Mouse (Mus musculus): ENCODE results near the gene Rnf114.

Gene Rnf114

DNA sequence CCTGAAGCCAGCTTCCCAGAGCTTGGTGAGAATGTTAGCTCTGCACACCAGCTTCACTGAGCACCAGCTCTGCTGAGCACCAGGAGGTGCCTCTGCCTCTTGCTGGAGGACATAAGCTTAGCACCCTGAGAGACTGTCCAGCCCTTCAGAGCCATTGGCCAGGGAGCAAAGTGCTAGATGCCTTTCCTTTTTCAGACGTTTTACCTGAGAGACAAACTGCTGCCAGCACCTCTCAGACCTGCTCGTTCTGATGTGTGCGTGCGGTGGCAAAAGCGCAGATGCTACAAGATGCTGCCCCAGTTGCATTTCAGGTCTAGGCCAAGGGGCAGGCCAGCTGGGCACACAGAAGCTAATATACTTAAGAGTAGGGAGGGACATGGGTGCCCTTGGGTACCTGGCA, 16.8 kb upstream of the Rnf114 start:
- DNase-seq: no peak

DNA sequence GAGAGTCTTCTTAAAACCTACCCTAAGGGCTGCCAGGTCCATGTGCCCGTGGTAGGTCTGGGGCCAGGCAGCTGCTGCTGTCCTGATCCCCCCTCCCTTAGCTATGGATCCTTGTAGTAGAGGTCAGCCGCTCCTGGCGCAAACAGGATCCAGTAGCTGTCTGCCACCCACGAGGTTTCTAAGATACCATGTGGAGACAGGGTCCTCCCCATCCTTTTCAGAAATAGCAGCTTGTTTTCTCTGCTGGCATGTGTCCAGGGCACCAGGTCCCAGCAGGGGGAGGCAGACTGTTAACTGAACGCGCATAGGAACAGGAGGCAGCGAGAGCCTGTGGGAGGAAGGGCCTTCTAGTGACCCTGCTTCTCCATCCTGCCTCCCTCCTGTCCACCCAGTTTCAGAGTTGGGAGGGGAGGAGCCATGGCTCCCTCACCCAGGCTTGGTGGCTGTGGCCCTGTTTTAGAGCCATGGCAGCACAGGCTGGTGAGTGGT, 16.2 kb upstream of the Rnf114 start:
- peak; percentile 66 for DNase-seq

DNA sequence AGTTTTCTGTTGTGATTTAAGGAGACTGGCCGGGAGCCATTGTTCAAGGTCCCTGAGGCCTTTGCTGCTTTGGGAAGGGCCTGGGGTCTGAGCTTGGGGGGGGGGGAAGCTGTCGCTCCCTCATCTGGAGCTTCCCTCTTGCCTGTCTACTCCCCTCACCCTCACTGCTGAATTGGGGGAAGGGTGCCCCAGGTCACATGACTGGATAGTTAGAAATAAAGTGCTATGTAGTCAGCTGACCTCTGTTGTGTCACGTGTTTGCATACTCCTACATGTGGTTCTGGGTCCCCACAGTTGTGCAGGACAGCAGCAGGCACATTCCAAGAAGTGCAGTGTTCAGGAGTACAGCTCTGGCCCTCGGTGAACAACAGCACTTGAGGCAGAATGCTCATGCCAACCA, 15.7 kb upstream of the Rnf114 start:
- no peak for DNase-seq

DNA sequence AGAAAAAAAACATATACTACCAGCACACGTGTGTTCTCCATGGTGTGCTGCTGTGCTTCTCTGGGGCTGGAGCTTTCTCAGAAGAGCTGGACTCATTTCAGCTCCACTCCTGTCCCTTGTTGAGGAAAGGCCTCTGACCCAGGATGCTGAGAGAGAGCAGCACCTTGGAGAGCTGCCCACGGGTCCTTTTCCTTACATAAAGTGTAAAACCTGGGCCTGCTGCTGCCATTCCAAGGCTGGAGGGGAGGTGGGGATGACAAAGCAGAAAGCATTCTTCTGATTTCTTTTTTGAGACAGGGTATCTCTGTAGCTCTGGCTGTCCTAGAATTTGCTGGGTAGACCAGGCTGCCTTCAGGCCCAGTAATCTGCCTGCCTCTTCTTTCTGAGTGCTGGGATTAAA, 14.3 kb upstream of the Rnf114 start:
- DNase-seq: no peak

DNA sequence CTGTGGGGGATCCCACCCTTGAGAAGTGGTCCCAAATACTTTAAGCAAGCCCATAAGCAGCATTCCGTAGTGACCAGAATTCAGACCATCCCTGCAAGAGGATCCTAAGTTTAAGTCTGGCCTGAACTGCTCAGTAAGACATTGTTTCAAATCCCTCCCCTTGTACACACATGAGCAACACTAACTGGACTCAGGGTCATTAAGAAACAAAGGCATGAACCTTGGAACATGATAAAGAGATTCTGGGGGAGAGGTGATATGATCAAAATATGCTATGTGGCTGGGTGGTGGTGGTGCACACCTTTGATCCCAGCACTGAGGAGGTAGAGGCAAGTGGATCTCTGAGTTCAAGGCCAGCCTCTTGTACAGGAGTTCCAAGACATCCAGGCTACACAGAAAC, 12.9 kb upstream of the Rnf114 start:
- DNase-seq: no peak

DNA sequence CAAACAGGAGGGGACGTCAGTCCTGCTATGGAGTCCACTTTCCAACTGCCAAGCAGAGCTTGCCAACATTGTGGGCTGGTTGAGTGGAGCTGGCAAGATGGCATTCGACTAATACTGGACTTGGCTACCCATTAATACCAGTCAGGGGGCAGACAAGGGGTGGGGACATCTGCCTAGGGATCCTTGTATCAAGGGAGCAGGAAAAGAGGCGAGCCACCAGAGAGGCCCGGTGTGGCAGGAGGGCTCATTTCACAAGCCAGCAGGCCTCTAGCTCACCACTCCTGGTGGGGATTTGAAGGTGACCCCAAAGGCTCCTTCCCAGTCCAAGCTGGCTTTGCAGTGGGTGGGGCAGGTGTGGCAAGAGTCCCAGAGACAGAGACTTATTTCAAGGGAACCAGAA, 9.8 kb upstream of the Rnf114 start:
- DNase-seq: no peak

DNA sequence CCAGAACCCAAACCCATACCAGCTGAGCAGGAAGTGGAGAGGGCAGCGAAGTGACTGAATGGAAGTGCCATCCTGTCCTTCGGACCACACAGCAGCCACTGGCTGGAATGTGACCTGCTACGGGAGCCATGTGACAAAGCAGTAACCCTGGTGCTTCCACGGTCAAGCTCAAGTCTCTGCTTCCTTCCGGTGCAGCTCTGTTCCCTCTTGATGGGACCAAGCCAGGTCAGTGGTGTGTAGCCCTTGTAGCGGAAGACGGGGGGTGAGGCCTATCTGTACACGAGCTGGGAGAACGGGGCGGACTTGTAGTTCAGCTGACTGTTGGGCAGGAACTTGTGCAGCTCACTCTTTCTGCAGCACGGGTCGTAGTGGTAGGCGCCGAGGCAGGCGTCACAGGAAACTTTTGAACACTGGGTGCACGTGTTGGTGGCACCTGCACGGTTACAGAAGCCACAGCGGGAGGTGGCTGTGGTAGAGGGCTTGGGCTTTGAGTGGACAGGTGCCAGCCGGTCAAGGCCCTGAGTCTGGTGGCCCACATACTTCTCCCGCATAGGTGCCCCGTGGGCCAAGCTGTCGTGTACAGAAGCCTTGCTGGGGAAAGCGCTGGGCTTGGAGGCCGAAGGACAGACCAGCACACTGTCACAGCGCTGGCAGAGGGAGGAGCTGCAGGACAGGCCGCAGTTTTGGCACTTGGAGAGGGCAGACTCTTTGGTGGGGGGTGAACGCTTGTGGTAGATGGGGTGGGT, 9.2 kb upstream of the Rnf114 start:
- no peak for DNase-seq

DNA sequence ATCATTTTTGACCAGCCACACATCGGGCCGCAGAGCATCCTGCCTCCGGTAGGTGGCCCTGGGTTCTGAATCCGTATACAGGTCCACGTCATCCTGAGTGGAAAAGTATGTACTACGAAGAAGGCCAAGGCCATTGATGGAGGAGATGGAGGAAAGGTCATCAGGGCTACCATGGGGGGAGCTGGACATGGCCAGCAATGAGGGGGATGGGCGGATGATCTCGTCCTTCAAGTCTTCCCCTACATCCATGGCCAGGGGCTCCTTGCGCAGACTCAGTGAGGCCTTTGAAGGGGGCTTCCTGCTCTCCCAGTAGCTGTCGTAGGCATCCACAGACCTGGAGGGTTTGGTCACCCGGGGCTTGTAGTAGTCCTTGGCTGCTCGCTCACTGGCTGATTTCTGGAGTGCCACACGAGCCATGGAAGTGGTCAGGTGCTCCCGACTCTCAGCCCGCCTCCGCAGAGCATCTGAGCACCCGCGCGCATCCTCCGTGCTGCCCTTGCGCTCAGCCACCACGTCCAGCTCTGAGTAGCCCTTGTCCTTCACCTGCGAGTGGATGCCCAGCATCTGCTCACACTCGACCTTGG, 8.5 kb upstream of the Rnf114 start:
- no peak for DNase-seq

DNA sequence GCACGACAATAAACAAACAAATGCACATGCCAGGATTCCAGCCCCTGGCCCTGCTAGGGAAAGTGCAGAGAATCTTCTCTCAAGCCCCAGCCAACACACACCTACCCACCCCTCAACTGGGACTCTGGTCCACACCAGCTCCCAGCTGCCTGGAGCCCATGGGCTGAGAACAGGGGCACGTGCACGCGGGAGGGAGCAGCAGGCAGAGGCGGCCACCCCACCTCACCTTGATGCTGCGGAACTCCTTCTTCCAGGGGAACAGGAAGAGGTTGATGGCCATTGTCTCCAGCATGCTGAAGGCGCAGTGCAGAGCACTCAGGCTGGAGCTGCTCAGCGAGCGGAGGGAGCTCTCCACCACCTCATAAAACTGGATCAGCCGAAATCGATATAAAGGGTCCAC, 7.5 kb upstream of the Rnf114 start:
- no peak for DNase-seq

DNA sequence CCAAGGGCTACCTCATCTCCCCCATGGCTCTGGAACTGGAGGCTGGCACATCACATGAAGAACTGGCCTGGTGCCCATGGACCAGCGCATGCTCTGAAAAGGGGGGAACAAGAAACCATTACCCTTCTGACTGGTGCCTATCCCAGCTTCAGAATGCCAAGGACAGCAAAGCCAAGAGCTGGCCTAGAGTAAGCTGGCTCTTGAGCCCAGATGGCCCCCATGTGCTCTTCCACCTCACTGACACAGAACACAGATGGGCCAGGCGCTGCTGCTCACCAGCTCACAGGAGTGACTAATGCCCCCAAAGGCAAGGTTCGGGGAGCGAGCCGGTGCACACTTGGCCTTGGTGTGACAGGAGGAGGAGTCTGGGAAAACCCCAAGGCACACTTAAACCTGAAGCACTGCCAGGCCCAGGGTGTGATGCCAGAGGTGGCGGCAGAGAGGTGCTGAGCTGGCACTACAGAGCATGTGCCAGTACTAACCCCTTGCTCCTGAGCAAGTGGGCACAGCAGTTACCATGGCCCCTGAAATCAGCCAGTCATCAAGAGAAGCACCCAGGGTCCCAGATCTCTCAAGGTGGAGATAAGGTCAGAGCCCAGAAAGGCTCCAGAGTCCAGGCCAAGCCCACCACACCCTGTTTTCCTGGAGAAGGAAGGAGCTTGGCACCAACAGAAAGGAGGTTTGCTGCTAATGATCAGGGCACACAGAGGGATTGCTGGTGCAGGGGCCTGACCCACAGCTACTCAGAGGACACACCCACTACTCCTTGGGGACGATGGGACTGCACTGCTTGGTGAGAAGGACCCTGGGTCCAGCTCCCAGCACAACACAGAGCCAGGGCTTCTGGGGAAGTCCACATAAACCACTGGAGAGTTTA, 6.7 kb upstream of the Rnf114 start:
- DNase-seq: no peak

DNA sequence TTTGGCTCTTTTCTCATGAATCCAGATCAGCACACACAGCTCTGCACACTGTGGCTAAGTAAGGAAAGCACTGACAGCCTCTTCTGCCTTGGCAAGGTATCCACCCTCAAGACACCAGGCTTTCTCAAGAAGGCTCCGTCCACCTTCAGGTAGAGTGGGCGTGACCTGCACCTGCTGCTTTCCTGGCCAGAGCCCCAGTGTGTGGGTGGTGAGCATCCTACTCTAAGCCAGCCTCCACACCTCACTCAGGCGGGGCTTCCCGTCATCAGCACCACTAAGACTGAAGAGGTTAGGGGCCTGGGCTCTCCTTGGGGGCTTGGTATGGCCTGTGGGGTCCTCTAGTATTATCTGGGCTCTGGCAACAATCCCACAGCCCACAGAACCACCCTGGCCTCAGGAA, 5.9 kb upstream of the Rnf114 start:
- no peak for DNase-seq

DNA sequence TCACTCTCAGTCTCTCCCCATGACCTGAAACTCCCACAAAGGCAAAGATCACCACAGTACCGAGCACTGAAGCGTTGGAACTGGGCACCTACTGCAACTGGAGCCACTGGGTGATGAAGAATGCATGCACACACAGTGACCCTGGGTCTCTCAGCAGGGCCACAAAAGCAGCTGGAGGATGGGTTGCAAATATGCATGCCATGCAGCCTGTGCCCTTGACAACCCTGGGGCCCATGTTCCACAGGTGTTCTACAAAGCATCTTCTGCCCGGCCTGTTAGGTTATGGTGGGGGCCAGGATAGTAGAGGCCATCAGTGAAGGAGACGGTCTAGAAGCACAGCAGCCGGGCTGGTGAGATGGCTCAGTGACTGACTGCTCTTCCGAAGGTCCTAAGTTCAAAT, 4.9 kb upstream of the Rnf114 start:
- DNase-seq: no peak

DNA sequence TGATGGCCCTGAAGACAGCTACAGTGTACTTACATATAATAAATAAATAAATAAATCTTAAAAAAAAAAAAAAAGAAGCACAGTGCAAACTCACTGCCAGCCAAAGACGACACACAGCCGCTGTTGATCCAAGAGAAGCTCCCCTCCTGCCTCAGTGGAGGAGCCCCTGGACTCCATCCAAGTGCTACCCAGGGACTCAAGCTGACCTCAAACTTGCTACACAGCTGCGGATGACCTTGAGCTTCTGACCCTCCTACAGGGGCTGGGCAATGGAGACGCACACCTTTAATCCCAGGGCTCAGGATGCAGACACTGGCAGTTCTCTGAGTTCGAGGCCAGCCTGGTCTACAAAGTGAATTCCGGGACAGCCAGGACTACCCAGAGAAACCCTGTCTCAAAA, 4.5 kb upstream of the Rnf114 start:
- DNase-seq: no peak

DNA sequence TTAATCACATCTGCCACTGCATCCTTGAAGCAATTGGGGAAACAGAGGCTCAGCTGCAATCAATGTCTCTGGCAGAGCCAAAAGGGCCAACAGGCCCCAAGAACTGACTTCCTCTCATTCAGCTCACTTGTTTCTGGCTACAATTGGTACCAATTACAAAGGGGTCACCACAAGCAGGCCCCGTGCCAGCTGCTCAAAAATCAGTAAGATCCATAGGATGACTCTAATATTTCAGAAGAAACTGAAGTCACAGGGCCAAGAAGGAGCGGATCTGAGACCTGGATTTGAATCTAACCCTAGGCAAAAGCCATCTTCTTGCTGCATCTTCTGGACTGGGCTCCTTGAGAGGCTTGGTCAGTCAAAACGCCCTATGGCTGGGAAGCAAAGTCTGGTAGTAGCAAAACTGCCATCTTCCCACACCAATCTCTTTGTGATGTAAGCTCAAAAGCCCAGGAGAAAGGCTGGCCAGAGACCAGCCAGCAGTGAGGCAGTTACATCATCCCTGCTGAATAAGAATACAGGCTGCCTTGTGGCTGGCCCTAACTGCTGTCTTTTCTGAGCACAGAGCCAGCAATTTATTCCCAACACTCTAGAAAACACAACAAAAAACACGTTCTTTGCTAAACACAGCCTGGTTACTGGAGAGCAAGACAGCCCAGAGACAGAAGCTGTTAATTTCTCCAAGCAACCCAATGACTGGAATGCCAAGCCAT, 1.5 kb upstream of the Rnf114 start:
- peak; percentile 67 for DNase-seq

DNA sequence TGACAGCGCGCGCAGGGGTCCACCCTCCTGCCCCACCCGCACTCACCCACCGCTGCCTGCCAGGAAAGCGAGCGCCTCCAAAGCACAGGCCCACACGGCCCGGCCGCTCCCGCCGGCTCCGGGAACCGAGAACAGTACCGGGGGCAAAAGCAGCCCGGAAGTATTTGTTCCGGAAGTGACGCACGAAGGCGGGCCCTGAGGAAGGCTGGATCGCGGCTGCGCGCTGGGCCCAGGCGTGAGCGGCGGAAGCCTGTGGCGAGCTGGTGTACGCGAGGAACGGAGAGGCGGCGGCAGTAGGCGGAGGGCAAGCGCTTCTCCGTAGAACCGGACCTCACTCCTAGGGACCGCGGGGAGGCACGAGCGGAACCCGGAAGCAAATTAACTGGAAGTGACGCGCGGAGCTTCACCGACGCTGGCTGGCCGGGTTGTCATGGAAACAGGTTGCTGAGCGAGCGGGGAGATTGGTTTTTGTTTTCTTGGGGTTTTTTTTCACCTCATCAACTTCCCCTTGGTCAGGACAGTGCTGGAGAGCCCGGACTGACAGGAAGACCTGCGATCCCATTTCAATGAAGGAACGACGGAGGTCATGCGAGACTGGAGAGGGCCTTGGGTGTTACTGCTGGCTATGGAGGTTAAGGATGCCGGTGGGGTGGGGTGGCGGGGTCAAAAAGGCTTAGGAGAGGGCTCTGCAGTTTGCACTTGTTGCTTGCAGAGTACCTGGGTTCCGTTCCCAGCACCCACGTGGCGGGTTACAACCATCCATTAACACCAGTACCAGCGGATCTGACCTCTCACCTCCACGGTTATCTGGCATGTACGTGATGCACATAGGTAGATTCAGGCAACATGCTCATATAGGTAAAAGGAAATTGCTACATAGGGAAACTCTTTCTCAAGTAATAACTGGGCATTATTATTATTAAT, 530 bp downstream of the Rnf114 start, which contains the start of gene Spata2:
Gene Spata2, minus strand, starts transcription at position 175 of the 924 bp plus-strand sequence.
- peak; percentile 95 for DNase-seq

DNA sequence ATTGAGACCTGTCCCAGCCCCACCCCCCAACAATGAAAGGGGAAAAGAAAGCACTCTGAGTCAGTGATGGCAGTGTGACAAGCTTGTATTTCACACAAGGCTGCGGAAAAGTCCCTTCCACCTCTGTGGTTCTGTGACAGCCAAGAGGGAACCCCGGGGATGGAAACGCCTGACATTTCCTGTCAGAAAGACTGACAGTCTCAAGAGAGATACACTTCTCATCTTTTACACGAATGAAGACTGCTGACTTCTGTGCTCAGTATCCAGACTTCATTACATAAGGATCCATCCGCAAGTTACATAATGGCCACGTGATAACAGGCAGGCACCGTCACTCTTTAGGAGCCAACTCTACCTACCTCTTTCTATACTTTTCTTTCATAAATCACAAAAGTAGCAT, 4.0 kb downstream of the Rnf114 start:
- peak; percentile 75 for DNase-seq

DNA sequence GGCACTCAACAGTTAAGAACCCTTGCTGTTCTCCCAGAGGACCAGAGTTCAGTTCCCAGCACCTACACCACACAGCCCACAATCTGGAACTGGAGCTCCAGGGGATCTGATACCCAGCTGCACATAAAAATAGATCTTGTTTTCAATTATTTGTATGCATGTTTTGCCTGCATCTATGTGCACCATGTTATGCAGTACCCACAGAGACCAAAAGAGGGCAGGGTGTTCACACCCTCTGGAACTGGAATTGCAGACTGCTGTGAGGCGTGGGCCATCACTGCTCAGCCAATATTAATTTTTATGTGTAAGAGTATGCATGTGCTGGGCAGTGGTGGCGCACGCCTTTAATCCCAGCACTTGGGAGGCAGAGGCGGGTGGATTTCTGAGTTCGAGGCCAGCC, 4.8 kb downstream of the Rnf114 start:
- DNase-seq: no peak

DNA sequence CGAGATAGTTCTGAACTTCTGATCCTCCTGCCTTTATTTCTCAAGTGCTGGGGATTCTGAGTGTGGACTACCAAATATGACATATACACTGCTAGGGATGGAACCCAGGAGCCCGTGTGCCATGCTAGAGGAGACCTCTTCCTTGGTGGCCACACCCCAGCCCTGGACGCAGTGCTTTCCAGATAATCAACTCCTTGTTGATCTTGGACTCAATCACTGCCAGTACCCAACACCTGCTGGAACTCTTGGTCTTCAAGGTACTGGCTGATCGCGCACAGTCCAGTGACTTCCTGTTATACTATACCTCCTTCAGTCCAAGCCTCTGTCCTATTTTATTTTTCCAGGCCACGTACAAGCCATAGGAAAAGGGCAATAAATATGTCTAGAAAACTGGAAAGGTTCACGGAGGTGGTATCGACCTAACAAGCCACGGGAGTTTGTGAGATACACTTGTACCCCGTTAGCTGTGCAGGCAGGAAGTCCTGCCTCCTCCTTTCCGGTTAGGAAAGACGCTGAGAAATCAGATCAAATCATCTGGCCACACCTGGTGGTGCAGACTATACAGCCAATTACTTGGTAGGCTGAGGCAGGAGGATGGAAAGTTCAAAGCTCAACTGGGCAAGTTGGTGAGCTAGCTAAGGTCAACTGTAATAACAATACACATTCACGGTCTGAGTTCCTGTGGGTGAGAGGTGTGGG, 10.3 kb downstream of the Rnf114 start:
- DNase-seq: no peak

DNA sequence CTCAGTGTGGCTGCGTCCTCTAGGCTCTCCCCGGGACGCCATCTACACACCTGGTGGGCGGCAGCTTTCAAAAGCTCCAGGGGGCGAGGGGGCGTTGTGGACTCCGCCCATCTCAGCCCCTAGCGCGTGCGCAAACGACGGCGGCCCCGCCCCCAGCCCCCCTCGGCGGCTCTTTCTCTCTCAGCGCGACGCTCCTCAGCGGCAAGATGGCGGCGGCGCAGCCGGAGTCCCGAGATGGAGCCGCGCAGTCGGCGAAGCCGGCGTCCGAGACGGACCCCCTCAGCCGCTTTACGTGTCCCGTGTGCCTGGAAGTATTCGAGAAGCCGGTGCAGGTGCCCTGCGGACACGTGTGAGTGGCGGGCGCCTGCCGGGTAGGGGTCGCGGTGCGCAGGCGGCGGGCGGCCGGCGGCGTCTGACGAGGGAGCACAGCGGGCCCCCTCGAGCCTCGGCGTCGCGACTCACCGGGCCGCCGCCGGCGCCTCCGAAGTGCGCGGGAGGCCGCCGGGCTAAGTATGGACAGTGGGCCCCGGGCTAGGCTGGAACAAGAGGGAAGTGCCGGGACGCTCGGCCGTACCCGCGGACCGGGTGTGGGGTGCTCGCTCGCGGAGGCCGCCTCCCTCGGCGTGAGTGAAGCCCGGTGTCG, 10.9 kb downstream of the Rnf114 start:
- DNase-seq: peak; percentile 90

DNA sequence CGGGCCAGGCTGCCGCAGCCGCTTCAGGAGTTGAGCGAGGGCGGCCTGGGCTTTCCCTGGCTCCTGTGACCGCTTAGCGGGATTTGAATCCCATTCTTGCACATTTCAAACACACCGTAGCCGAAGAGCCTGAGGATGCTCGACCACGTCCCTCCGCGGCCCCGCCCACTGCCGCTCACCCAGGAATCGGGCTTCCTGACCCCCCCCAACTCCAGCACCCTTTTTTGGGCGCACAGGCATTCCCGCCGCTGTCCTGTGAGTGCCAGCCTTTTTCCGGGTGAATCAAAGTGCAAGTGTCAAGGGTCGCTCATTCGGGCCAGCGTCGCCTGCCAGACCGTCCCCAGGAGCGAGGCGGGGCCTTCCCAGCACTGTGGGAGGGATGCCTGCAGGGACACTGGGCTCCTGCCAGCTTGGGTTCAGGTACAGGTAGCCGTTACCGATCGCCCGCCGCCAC, 11.5 kb downstream of the Rnf114 start:
- no peak for DNase-seq

DNA sequence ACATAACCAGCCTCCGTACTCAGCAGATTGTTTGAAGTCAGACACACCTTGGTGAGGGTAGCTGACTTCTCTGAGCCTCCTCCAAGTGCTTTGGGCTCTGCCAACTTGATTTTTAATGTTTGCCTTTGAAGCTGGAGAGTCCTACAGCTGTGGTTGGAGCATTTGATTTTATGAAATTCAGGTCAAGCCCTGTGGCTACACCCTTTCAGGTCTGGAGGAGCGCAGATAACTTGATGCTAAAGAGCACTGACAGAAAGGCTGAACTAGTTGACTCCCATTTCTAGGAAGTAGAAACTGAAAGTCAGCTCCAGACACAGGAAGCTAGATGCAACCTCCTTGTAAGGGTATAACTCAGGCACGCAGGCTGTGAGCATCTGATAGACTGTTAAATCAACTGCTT, 12.7 kb downstream of the Rnf114 start:
- DNase-seq: no peak

Data from right cerebral cortex, adult 18-20 months (tissue).